8 mouse cellular contexts compared by ENCODE assay signal in genomic region chr10:75021138-75021537, GRCm38 (mm10). TPM values are rescaled to one million over a fixed set of nuclear protein-coding genes. Genes with fewer than 3 reads are reported as not detected.
DNase-seq lines count a peak whose midpoint lies in the region; ATAC-seq and TF ChIP-seq lines count a peak whose summit lies in the region.

No protein-coding gene starts in this region.

- no peak overlapping the region for H3K9ac ChIP-seq in neural tube, embryonic 15.5 days (replicated peaks)
- no peak overlapping the region for H3K9ac ChIP-seq in kidney, embryonic 16.5 days (replicated peaks; ENCODE audit: low read length)
- no peak overlapping the region for H3K9ac ChIP-seq in stomach, postnatal 0 days (ENCODE audit: low read length)

- H3K36me3 ChIP-seq in neural tube, embryonic 15.5 days: peaks cover 5% of the 10 kb centered on the region; the same call in 1 of the 2 replicates
- no peaks in the 10 kb centered on the region for H3K36me3 ChIP-seq in kidney, embryonic 16.5 days (ENCODE audit: insufficient read depth, low read length)
- H3K36me3 ChIP-seq in stomach, postnatal 0 days (ENCODE audit: control insufficient read depth, insufficient read depth, low read length): no peaks in the 10 kb centered on the region

- peak; percentile 82 for DNase-seq in neural tube, embryonic 10.5 days (ENCODE audit: extremely low spot score, low spot score)
- peak; percentile 75 to 87 for DNase-seq in cerebellum, postnatal 4 days (ENCODE audit: low spot score in 2 of 2)
- DNase-seq in gastrocnemius, postnatal 10 days: peak; percentile 82
- DNase-seq in liver: peak; percentile 62
- peak; percentile 11 to 36 for DNase-seq in natural killer cell, adult 2 months (ENCODE audit: low spot score in 2 of 2)
- DNase-seq in stomach, postnatal 0 days (ENCODE audit: low spot score): peak; percentile 76

- H3K4me2 ChIP-seq in neural tube, embryonic 15.5 days: no peak overlapping the region
- H3K4me2 ChIP-seq in kidney, embryonic 16.5 days (replicated peaks; ENCODE audit: low read depth, low read length): no peak overlapping the region
- no peak overlapping the region for H3K4me2 ChIP-seq in stomach, postnatal 0 days (replicated peaks; ENCODE audit: low read depth)

- H3K4me1 ChIP-seq in neural tube, embryonic 15.5 days: no peaks in the 10 kb centered on the region
- no peaks in the 10 kb centered on the region for H3K4me1 ChIP-seq in kidney, embryonic 16.5 days (ENCODE audit: insufficient read depth, low read length)
- H3K4me1 ChIP-seq in stomach, postnatal 0 days (replicated peaks; ENCODE audit: control insufficient read depth, insufficient read depth): no peaks in the 10 kb centered on the region

- H3K27ac ChIP-seq in neural tube, embryonic 15.5 days (replicated peaks): no peak overlapping the region
- no peak overlapping the region for H3K27ac ChIP-seq in kidney, embryonic 16.5 days (ENCODE audit: low read length)
- H3K27ac ChIP-seq in stomach, postnatal 0 days (replicated peaks): no peak overlapping the region

- H3K9me3 ChIP-seq in neural tube, embryonic 15.5 days (replicated peaks): no peaks in the 10 kb centered on the region
- H3K9me3 ChIP-seq in kidney, embryonic 16.5 days (ENCODE audit: low read length): no peaks in the 10 kb centered on the region
- H3K9me3 ChIP-seq in stomach, postnatal 0 days (ENCODE audit: control insufficient read depth, low read length): no peaks in the 10 kb centered on the region

- ATAC-seq in neural tube, embryonic 15.5 days (ENCODE audit: low FRiP score): no peak
- peak; percentile 28; the same call in 1 of the 2 replicates for ATAC-seq in kidney, embryonic 16.5 days (ENCODE audit: low FRiP score, low TSS enrichment)
- 0 out of 2 replicates have a peak, but pooled peaks have one; percentile 39 for ATAC-seq in stomach, postnatal 0 days (ENCODE audit: low FRiP score, low TSS enrichment)

- no peak overlapping the region for H3K4me3 ChIP-seq in neural tube, embryonic 15.5 days (replicated peaks)
- H3K4me3 ChIP-seq in kidney, embryonic 16.5 days (ENCODE audit: low read length): no peak overlapping the region
- H3K4me3 ChIP-seq in stomach, postnatal 0 days (ENCODE audit: low read depth, low read length): no peak overlapping the region

- peak; percentile 93 for TF ChIP-seq CTCF in stomach, postnatal 0 days (IDR thresholded peaks at IDR 0.05; ENCODE audit: low read depth)

- 13% methylated on average over 6 of the region's 6 CpGs for WGBS in neural tube, embryonic 15.5 days
- WGBS in kidney, embryonic 16.5 days: 9% methylated on average over 6 of the region's 6 CpGs
- 21% methylated on average over 6 of the region's 6 CpGs for WGBS in stomach, postnatal 0 days

- H3K27me3 ChIP-seq in neural tube, embryonic 15.5 days (replicated peaks): no peaks in the 10 kb centered on the region
- H3K27me3 ChIP-seq in kidney, embryonic 16.5 days (ENCODE audit: insufficient read depth, low read length): no peaks in the 10 kb centered on the region
- H3K27me3 ChIP-seq in stomach, postnatal 0 days (ENCODE audit: control insufficient read depth, insufficient read depth, low read length): no peaks in the 10 kb centered on the region

- no peak for TF ChIP-seq EP300 in stomach, postnatal 0 days (optimal IDR thresholded peaks at IDR 0.05)

RNA-seq across cellular contexts. Expression of gene Rsph14, which starts 11.2 kb away (rescaled TPM):
- polyA plus RNA-seq in neural tube, embryonic 15.5 days (2015; fragmentation: Nextera tagmentation; extraction: Ambion mirVana): 0.46 and 0.58 TPM in 2 replicates
- total RNA-seq in gastrocnemius, postnatal 10 days (2021): not detected
- polyA plus RNA-seq in kidney, embryonic 16.5 days (2015; fragmentation: Nextera tagmentation; extraction: Ambion mirVana): not detected in 2 replicates
- polyA plus RNA-seq in stomach, postnatal 0 days (2015; fragmentation: Nextera tagmentation; extraction: Ambion mirVana): not detected in 2 replicates

RNA-seq across cellular contexts. Expression of gene Rab36, which starts 15.7 kb away (rescaled TPM):
- 16.7 and 17.4 TPM in 2 replicates for polyA plus RNA-seq in neural tube, embryonic 15.5 days (2015; fragmentation: Nextera tagmentation; extraction: Ambion mirVana)
- total RNA-seq in gastrocnemius, postnatal 10 days (2021): 1 to 10 TPM; 1.3 to 2.2 TPM
- polyA plus RNA-seq in kidney, embryonic 16.5 days (2015; fragmentation: Nextera tagmentation; extraction: Ambion mirVana): 10.9 and 12.9 TPM in 2 replicates
- polyA plus RNA-seq in stomach, postnatal 0 days (2015; fragmentation: Nextera tagmentation; extraction: Ambion mirVana): 1.9 and 2.0 TPM in 2 replicates

RNA-seq across cellular contexts. Expression of gene Bcr, which starts 39.3 kb away (rescaled TPM):
- polyA plus RNA-seq in neural tube, embryonic 15.5 days (2015; fragmentation: Nextera tagmentation; extraction: Ambion mirVana): 13.9 and 15.6 TPM in 2 replicates
- 1 to 10 TPM; 4.2 to 6.4 TPM for total RNA-seq in gastrocnemius, postnatal 10 days (2021)
- polyA plus RNA-seq in kidney, embryonic 16.5 days (2015; fragmentation: Nextera tagmentation; extraction: Ambion mirVana): 6.8 and 8.4 TPM in 2 replicates
- 4.5 and 4.7 TPM in 2 replicates for polyA plus RNA-seq in stomach, postnatal 0 days (2015; fragmentation: Nextera tagmentation; extraction: Ambion mirVana)

RNA-seq across cellular contexts. Expression of gene Gnaz, which starts 54.2 kb away (rescaled TPM):
- polyA plus RNA-seq in neural tube, embryonic 15.5 days (2015; fragmentation: Nextera tagmentation; extraction: Ambion mirVana): 70.2 and 87.5 TPM in 2 replicates
- 1 to 10 TPM in 1 of 2 experiments, under 1 TPM in 1; 0.99 to 1.6 TPM for total RNA-seq in gastrocnemius, postnatal 10 days (2021)
- 5.4 and 6.2 TPM in 2 replicates for polyA plus RNA-seq in kidney, embryonic 16.5 days (2015; fragmentation: Nextera tagmentation; extraction: Ambion mirVana)
- polyA plus RNA-seq in stomach, postnatal 0 days (2015; fragmentation: Nextera tagmentation; extraction: Ambion mirVana): 3.4 and 3.9 TPM in 2 replicates

Comparison
In these comparisons a context has a peak if more than half of its experiments do, and no peak if none do; other contexts are left out.
1. DNase-seq: peak in every context shown above with its lines; median percentile 82 in neural tube, embryonic 10.5 days; 82 in gastrocnemius, postnatal 10 days; 81 in cerebellum, postnatal 4 days; 76 in stomach, postnatal 0 days; 62 in liver; 24 in natural killer cell, adult 2 months.